Mouse (Mus musculus): ENCODE results near the gene Gpr157.

Gpr157 gene

DNA sequence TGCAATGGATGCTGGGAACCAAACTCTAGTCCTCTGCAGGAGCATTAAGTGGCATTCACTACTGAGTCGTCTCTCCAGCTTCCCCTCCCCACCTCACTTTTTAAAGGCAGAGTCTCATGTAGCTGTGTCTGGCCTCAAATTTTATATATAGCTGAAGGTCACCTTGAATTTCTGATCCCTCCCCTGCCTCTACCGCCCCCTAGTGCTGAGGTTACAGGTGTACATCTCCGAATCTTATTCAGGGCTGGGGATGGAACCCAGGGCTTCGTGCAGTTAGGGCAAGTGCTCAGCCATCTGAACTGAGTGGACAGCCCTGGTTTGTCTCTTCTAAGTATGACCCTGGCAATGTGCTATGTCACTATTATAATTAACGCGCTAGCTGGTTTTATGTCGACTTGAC, 63.9 kb downstream of the Gpr157 start:
- no peak for DNase-seq (ENCODE audit: low spot score)

DNA sequence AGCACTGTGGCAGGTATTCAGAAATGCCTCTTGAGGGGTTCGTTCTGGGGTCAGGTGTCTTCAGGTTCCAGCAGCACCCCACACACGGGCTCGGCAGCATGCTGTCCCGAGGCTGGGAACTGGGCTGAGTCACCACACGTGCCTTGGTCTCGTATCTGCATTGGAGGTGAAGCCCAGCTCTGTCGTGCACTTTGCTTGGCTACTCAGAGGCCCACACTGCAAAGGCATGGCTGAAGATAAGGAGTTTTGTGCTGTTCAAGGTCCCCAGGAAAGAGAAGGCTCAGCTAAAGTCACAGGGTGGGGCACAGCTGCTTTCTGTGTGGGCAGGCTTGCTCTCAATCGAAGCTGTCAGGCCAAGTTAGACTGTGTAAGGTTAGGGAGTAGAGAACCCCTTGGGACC, 65.3 kb downstream of the Gpr157 start:
- no peak for DNase-seq (ENCODE audit: low spot score)

DNA sequence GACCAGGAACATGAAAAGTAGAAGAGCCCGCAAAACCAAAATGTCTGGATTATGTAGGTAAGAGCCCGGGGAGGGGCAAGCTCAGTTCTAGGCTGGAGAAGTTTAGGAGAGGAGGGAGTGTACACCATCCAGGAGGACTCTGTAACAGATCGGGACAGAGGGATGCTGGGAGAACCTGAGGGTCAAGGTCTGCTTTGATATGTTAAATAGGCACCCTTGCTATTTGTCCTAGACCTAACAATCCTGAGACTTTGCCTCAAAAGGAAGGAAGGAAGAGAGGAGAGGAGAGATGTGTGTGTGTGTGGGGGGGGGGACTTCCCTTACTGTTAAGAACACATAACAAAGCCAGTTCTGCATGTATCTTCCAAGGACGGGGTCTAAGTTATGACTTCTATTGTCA, 68.1 kb downstream of the Gpr157 start:
- DNase-seq (ENCODE audit: low spot score), result no peak
